Mouse (Mus musculus): ENCODE results near the gene Mrpl28.

GRCm38 (mm10) chr17:26078851-26079250, 44.4 kb upstream of the Mrpl28 start:
- TF ChIP-seq MAFK (IDR thresholded peaks at IDR 0.05; ENCODE audit: borderline replicate concordance, low read depth, low read length) = no peak
- no peak for TF ChIP-seq POLR2AphosphoS5 (IDR thresholded peaks at IDR 0.05; ENCODE audit: borderline replicate concordance, low read depth, low read length)
- no peak for TF ChIP-seq EP300 (IDR thresholded peaks at IDR 0.05; ENCODE audit: low read depth in 1 of 2, low read length in 2 of 2)
- TF ChIP-seq CTCF (IDR thresholded peaks at IDR 0.05 in 2 of 3, conservative IDR thresholded peaks at IDR 0.05 in 1 of 3; ENCODE audit: control insufficient read depth in 1 of 3, insufficient read depth in 1 of 3, low read depth in 2 of 3, low read length in 3 of 3, poor library complexity in 1 of 3, severe bottlenecking in 1 of 3) = no peak
- no peak for TF ChIP-seq BHLHE40 (IDR thresholded peaks at IDR 0.05; ENCODE audit: borderline replicate concordance, low read depth, low read length)
- TF ChIP-seq MAX (IDR thresholded peaks at IDR 0.05; ENCODE audit: low read length) = no peak
- no peak for TF ChIP-seq CHD2 (IDR thresholded peaks at IDR 0.05; ENCODE audit: low read length)
- no peak for TF ChIP-seq POLR2A (IDR thresholded peaks at IDR 0.05; ENCODE audit: control insufficient read depth in 1 of 2, insufficient read depth in 1 of 2, low read depth in 1 of 2, low read length in 2 of 2, poor library complexity in 1 of 2)
- TF ChIP-seq USF1 (IDR thresholded peaks at IDR 0.05; ENCODE audit: low read depth, low read length) = no peak
- no peak for TF ChIP-seq MXI1 (IDR thresholded peaks at IDR 0.05; ENCODE audit: low read depth, low read length)
- TF ChIP-seq POLR2AphosphoS2 (IDR thresholded peaks at IDR 0.05; ENCODE audit: low read length) = no peak
- TF ChIP-seq USF2 (IDR thresholded peaks at IDR 0.05; ENCODE audit: borderline replicate concordance in 1 of 2, insufficient read depth in 1 of 2, low read depth in 1 of 2, low read length in 2 of 2) = no peak
- no peak for TF ChIP-seq ZNF384 (IDR thresholded peaks at IDR 0.05; ENCODE audit: low read depth, low read length)
- TF ChIP-seq TAL1 (IDR thresholded peaks at IDR 0.05; ENCODE audit: low read length) = no peak
